Mouse (Mus musculus): Measurements from ENCODE around the gene Gtf2ird1. TPM values are rescaled to one million over a fixed set of nuclear protein-coding genes. Genes with fewer than 3 reads are reported as not detected.
A peak's percentile ranks its signal among the peaks of the same experiment; 100 is the strongest.
"Not testable (repeated sequence)": the region's sequence is repeated elsewhere in the genome, so short reads cannot be mapped to it uniquely, and the experiment has no call there.

Gene Gtf2ird1
- polyA plus RNA-seq, 1 experiment from 2014 or later: 85.9 TPM

- not testable (repeated sequence) for H3K27me3 ChIP-seq (replicated peaks; ENCODE audit: control insufficient read depth, insufficient read depth, low read length); H3K27ac ChIP-seq (ENCODE audit: low read depth); H3K4me2 ChIP-seq (ENCODE audit: low read length); DNase-seq (ENCODE audit: low spot score); ATAC-seq (replicated peaks; ENCODE audit: low FRiP score, low TSS enrichment, low read depth); H3K9ac ChIP-seq (ENCODE audit: low read length); H3K4me3 ChIP-seq (ENCODE audit: low read depth, low read length); H3K9me3 ChIP-seq (ENCODE audit: control insufficient read depth, low read length)
- 91% methylated on average over 4 of the region's 4 CpGs for WGBS
- Histone ChIP-seq H3K4me1 (replicated peaks; ENCODE audit: control insufficient read depth, insufficient read depth, low read length) (peaks cover 16% of the 10 kb centered on the region), H3K36me3 (ENCODE audit: control insufficient read depth, insufficient read depth, low read length) (peaks cover 20% of the 10 kb centered on the region)
These were observed 9.8 kb downstream of the Gtf2ird1 start for GRCm38 (mm10) chr5:134446755-134447154.

- Histone ChIP-seq H3K27me3 (replicated peaks; ENCODE audit: control insufficient read depth, insufficient read depth, low read length) (no peaks in the 10 kb centered on the region), H3K4me2 (ENCODE audit: low read length) (peak overlapping the region; percentile 18; the same call in 1 of the 2 replicates), H3K4me1 (replicated peaks; ENCODE audit: control insufficient read depth, insufficient read depth, low read length) (peaks cover 16% of the 10 kb centered on the region), H3K9me3 (ENCODE audit: control insufficient read depth, low read length) (no peaks in the 10 kb centered on the region), H3K9ac (ENCODE audit: low read length) (0 out of 2 replicates have a peak overlapping the region, but pooled peaks have one; percentile 7), H3K4me3 (ENCODE audit: low read depth, low read length) (no peak overlapping the region), H3K27ac (ENCODE audit: low read depth) (peak overlapping the region; percentile 48), H3K36me3 (ENCODE audit: control insufficient read depth, insufficient read depth, low read length) (peaks cover 16% of the 10 kb centered on the region; the same call in 1 of the 2 replicates)
- ATAC-seq (replicated peaks; ENCODE audit: low FRiP score, low TSS enrichment, low read depth): no peak
- DNase-seq (ENCODE audit: low spot score): peak; percentile 65
- 11% methylated on average over 10 of the region's 10 CpGs for WGBS
These were observed 10.6 kb downstream of the Gtf2ird1 start for GRCm38 (mm10) chr5:134445895-134446294.

- Histone ChIP-seq H3K4me2 (ENCODE audit: low read length) (peak overlapping the region; percentile 18; the same call in 1 of the 2 replicates), H3K4me1 (replicated peaks; ENCODE audit: control insufficient read depth, insufficient read depth, low read length) (peaks cover 22% of the 10 kb centered on the region), H3K4me3 (ENCODE audit: low read depth, low read length) (no peak overlapping the region), H3K9me3 (ENCODE audit: control insufficient read depth, low read length) (no peaks in the 10 kb centered on the region), H3K27me3 (replicated peaks; ENCODE audit: control insufficient read depth, insufficient read depth, low read length) (no peaks in the 10 kb centered on the region), H3K27ac (ENCODE audit: low read depth) (peak overlapping the region; percentile 48), H3K36me3 (ENCODE audit: control insufficient read depth, insufficient read depth, low read length) (peaks cover 16% of the 10 kb centered on the region; the same call in 1 of the 2 replicates), H3K9ac (ENCODE audit: low read length) (no peak overlapping the region)
- ATAC-seq (replicated peaks; ENCODE audit: low FRiP score, low TSS enrichment, low read depth) (no peak), DNase-seq (ENCODE audit: low spot score) (no peak)
- WGBS: 31% methylated on average over 10 of the region's 10 CpGs
These were observed 11.2 kb downstream of the Gtf2ird1 start for GRCm38 (mm10) chr5:134445208-134445831.

GRCm38 (mm10) chr5:134444473-134444872 lies 12.0 kb downstream of the Gtf2ird1 start:
- Histone ChIP-seq H3K9ac (ENCODE audit: low read length) (no peak overlapping the region), H3K4me1 (replicated peaks; ENCODE audit: control insufficient read depth, insufficient read depth, low read length) (peaks cover 31% of the 10 kb centered on the region), H3K4me2 (ENCODE audit: low read length) (no peak overlapping the region), H3K27me3 (replicated peaks; ENCODE audit: control insufficient read depth, insufficient read depth, low read length) (no peaks in the 10 kb centered on the region), H3K9me3 (ENCODE audit: control insufficient read depth, low read length) (no peaks in the 10 kb centered on the region), H3K4me3 (ENCODE audit: low read depth, low read length) (no peak overlapping the region), H3K36me3 (ENCODE audit: control insufficient read depth, insufficient read depth, low read length) (peaks cover 19% of the 10 kb centered on the region; the same call in 1 of the 2 replicates), H3K27ac (ENCODE audit: low read depth) (peak overlapping the region; percentile 48; the same call in 1 of the 2 replicates)
- peak; percentile 48 for ATAC-seq (replicated peaks; ENCODE audit: low FRiP score, low TSS enrichment, low read depth)
- no peak for DNase-seq (ENCODE audit: low spot score)
- WGBS: 82% methylated on average over 7 of the region's 7 CpGs

GRCm38 (mm10) chr5:134442066-134442465 lies 14.4 kb downstream of the Gtf2ird1 start:
- 0 out of 2 replicates have a peak, but pooled peaks cover 12% of the 10 kb centered on the region for H3K36me3 ChIP-seq (ENCODE audit: control insufficient read depth, insufficient read depth, low read length)
- WGBS: 93% methylated on average over 3 of the region's 3 CpGs
- DNase-seq (ENCODE audit: low spot score) (no peak), ATAC-seq (replicated peaks; ENCODE audit: low FRiP score, low TSS enrichment, low read depth) (no peak)
- H3K9ac ChIP-seq (ENCODE audit: low read length): no peak overlapping the region
- H3K27ac ChIP-seq (ENCODE audit: low read depth): no peak overlapping the region
- no peaks in the 10 kb centered on the region for H3K27me3 ChIP-seq (replicated peaks; ENCODE audit: control insufficient read depth, insufficient read depth, low read length)
- H3K4me3 ChIP-seq (ENCODE audit: low read depth, low read length): no peak overlapping the region
- H3K4me2 ChIP-seq (ENCODE audit: low read length): no peak overlapping the region
- no peaks in the 10 kb centered on the region for H3K9me3 ChIP-seq (ENCODE audit: control insufficient read depth, low read length)
- peaks cover 37% of the 10 kb centered on the region for H3K4me1 ChIP-seq (replicated peaks; ENCODE audit: control insufficient read depth, insufficient read depth, low read length)

- no peak overlapping the region for H3K27ac ChIP-seq (ENCODE audit: low read depth)
- WGBS: 67% methylated on average over 3 of the region's 3 CpGs
- H3K4me2 ChIP-seq (ENCODE audit: low read length): no peak overlapping the region
These were observed 15.4 kb downstream of the Gtf2ird1 start for GRCm38 (mm10) chr5:134441105-134441504.

GRCm38 (mm10) chr5:134440098-134440497 lies 16.4 kb downstream of the Gtf2ird1 start:
- Histone ChIP-seq H3K4me3 (ENCODE audit: low read depth, low read length) (no peak overlapping the region), H3K36me3 (ENCODE audit: control insufficient read depth, insufficient read depth, low read length) (0 out of 2 replicates have a peak, but pooled peaks cover 12% of the 10 kb centered on the region), H3K9ac (ENCODE audit: low read length) (no peak overlapping the region), H3K27me3 (replicated peaks; ENCODE audit: control insufficient read depth, insufficient read depth, low read length) (no peaks in the 10 kb centered on the region), H3K4me1 (replicated peaks; ENCODE audit: control insufficient read depth, insufficient read depth, low read length) (peaks cover 36% of the 10 kb centered on the region), H3K4me2 (ENCODE audit: low read length) (no peak overlapping the region), H3K27ac (ENCODE audit: low read depth) (peak overlapping the region; percentile 4; the same call in 1 of the 2 replicates), H3K9me3 (ENCODE audit: control insufficient read depth, low read length) (no peaks in the 10 kb centered on the region)
- DNase-seq (ENCODE audit: low spot score): no peak
- 51% methylated on average over 12 of the region's 12 CpGs for WGBS
- ATAC-seq (replicated peaks; ENCODE audit: low FRiP score, low TSS enrichment, low read depth): 0 out of 2 replicates have a peak, but pooled peaks have one; percentile 14

More at GRCm38 (mm10) chr5:134441105-134441504, 15.4 kb downstream of the Gtf2ird1 start:
- no peak for DNase-seq (ENCODE audit: low spot score)
- H3K36me3 ChIP-seq (ENCODE audit: control insufficient read depth, insufficient read depth, low read length): 0 out of 2 replicates have a peak, but pooled peaks cover 12% of the 10 kb centered on the region
- no peak overlapping the region for H3K4me3 ChIP-seq (ENCODE audit: low read depth, low read length)
- no peak overlapping the region for H3K9ac ChIP-seq (ENCODE audit: low read length)
- ATAC-seq (replicated peaks; ENCODE audit: low FRiP score, low TSS enrichment, low read depth): no peak
- H3K4me1 ChIP-seq (replicated peaks; ENCODE audit: control insufficient read depth, insufficient read depth, low read length): peaks cover 39% of the 10 kb centered on the region
- H3K9me3 ChIP-seq (ENCODE audit: control insufficient read depth, low read length): no peaks in the 10 kb centered on the region
- no peaks in the 10 kb centered on the region for H3K27me3 ChIP-seq (replicated peaks; ENCODE audit: control insufficient read depth, insufficient read depth, low read length)

- Histone ChIP-seq H3K4me2 (ENCODE audit: low read length) (no peak overlapping the region), H3K4me1 (replicated peaks; ENCODE audit: control insufficient read depth, insufficient read depth, low read length) (peaks cover 40% of the 10 kb centered on the region), H3K27me3 (replicated peaks; ENCODE audit: control insufficient read depth, insufficient read depth, low read length) (no peaks in the 10 kb centered on the region), H3K9ac (ENCODE audit: low read length) (no peak overlapping the region), H3K36me3 (ENCODE audit: control insufficient read depth, insufficient read depth, low read length) (0 out of 2 replicates have a peak, but pooled peaks cover 12% of the 10 kb centered on the region), H3K27ac (ENCODE audit: low read depth) (0 out of 2 replicates have a peak overlapping the region, but pooled peaks have one; percentile 4), H3K4me3 (ENCODE audit: low read depth, low read length) (no peak overlapping the region), H3K9me3 (ENCODE audit: control insufficient read depth, low read length) (no peaks in the 10 kb centered on the region)
- DNase-seq (ENCODE audit: low spot score): no peak
- WGBS: 93% methylated on average over 7 of the region's 7 CpGs
- ATAC-seq (replicated peaks; ENCODE audit: low FRiP score, low TSS enrichment, low read depth): no peak
These were observed 17.0 kb downstream of the Gtf2ird1 start for GRCm38 (mm10) chr5:134439481-134439880.
